Mouse (Mus musculus) monocyte, adult 5-6 weeks (primary cell): ENCODE data around the gene Tex45. TPM values are rescaled to one million over a fixed set of nuclear protein-coding genes. Genes with fewer than 3 reads are reported as not detected.

Experiments
- ATAC-seq: fragments of 153-309, 156-312 bp; replicated peaks from 2 replicates; pipeline ENCODE4 v1.8.0; 2017; ENCODE audit warnings: mild to moderate bottlenecking; ENCODE audit not compliant: low TSS enrichment, insufficient number of reproducible peaks, severe bottlenecking, poor library complexity, low FRiP score
- total RNA-seq: library from RNA; stranded (forward); fragments of 200-1000, 200-491, 200-594 nt; gene quantifications from 3 replicates; pipeline ENCODE4 v1.2.3, GENCODE M21; 2017

Gene Tex45
- total RNA-seq, 1 experiment from 2014 or later: 0.29 TPM

- ATAC-seq: peak; percentile 79
Observed at GRCm38 (mm10) chr8:3516450-3517116, 45.9 kb downstream of the Tex45 start.

DNA sequence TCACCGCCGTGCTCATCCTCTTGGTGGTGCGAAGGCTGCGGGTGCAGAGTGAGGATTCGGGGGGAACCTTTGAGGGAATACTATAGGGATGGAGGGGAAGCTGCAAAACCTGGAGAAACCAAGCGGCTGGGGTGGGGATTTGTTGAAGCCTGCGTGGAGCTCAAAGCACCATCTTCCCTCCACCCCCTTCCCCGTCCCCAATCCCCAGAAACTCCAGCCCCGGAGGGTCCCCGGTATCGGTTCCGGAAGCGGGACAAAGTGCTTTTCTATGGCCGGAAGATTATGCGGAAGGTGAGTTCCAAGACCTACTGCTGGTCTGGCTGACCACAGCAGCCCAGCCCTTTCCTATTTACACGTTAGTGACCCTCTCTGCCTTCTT lies 46.4 kb downstream of the Tex45 start:
- ATAC-seq: no peak

DNA sequence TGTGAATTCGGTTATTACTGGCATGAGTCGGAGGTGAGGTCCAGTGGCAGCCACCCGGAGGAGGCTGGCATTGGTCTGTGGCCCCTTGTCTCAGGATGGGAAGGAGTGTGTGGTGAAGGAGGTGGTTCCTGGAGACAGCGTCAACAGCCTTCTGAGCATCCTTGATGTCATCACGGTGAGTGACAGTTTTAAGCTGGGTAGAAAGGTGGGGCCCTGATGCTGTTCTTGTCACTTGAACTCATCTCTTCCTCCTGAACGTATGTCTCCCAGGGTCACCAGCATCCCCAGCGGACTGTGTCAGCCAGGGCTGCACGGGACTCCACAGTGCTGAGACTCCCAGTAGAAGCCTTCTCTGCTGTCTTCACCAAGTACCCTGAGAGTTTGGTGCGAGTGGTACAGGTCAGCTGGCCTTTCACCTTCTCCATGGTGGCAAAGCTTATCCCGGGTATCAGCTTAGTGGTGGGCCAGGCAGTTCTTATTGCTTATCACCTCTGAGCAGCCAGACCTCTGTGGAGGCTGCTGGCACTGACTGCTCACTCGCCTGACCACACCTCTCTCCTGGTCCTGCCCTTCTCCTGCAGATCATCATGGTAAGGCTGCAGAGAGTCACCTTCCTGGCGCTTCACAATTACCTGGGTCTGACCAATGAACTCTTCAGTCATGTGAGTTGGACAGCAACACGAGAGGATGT lies 51.5 kb downstream of the Tex45 start:
- no peak for ATAC-seq

DNA sequence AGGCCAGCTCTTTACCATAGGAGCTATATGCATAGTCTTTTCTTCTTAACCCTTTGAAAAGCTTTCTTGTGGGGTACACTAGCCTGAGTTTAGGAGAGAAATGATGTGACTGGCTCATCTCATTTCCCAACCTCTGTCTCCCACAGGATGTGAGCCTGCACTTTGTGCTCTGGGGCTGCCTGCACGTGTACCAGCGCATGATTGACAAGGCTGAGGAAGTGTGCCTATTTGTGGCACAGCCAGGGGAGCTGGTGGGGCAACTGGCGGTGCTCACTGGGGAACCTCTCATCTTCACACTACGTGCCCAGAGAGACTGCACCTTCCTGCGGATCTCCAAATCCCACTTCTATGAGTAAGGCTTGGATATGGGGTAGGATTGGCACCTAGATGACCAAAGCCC lies 60.2 kb downstream of the Tex45 start:
- ATAC-seq: no peak

GRCm38 (mm10) chr8:3531936-3532335 lies 61.3 kb downstream of the Tex45 start:
- ATAC-seq: no peak

- ATAC-seq: no peak
Observed at GRCm38 (mm10) chr8:3536053-3536841, 65.6 kb downstream of the Tex45 start.

Other genes starting within 250 kb of the Tex45 start
- 11.7 to 14.2 TPM (median 12.6 TPM) in 3 replicates for gene Insr, start 191.2 kb upstream of the Tex45 start, total RNA-seq
- gene A430078G23Rik, start 117.4 kb upstream of the Tex45 start, total RNA-seq: 62.9 to 119 TPM (median 81.1 TPM) in 3 replicates
- 44.8 to 134 TPM (median 53.5 TPM) in 3 replicates for gene Arhgef18, start 77.9 kb upstream of the Tex45 start, total RNA-seq
- 1.7 to 2.1 TPM in 2 of 3 replicates, not detected in the other for gene Pex11g, start 3.2 kb upstream of the Tex45 start, total RNA-seq
- 1.6 to 2.7 TPM (median 2.0 TPM) in 3 replicates for gene Zfp358, start 22.3 kb downstream of the Tex45 start, total RNA-seq
- gene Mcoln1, start 29.6 kb downstream of the Tex45 start, total RNA-seq: 46.3 to 51.3 TPM (median 48.3 TPM) in 3 replicates
- gene Pnpla6, start 44.5 kb downstream of the Tex45 start, total RNA-seq: 30.8 to 45.4 TPM (median 31.3 TPM) in 3 replicates
- gene C330021F23Rik, start 97.1 kb downstream of the Tex45 start, total RNA-seq: 2.3 TPM in 1 of 3 replicates, not detected in the others
- not detected in 3 replicates for gene Camsap3, start 116.4 kb downstream of the Tex45 start, total RNA-seq
- gene Xab2, start 150.5 kb downstream of the Tex45 start, total RNA-seq: 62.7 to 73.3 TPM (median 67.6 TPM) in 3 replicates
- gene Pet100, start 150.7 kb downstream of the Tex45 start, total RNA-seq: 127 to 142 TPM (median 131 TPM) in 3 replicates
- gene Pcp2, start 154.7 kb downstream of the Tex45 start, total RNA-seq: 0.67 to 0.96 TPM in 2 of 3 replicates, not detected in the other
- gene Stxbp2, start 160.1 kb downstream of the Tex45 start, total RNA-seq: 132 to 212 TPM (median 174 TPM) in 3 replicates
- not detected in 3 replicates for gene Retn, start 184.9 kb downstream of the Tex45 start, total RNA-seq
- gene Mcemp1, start 194.9 kb downstream of the Tex45 start, total RNA-seq: 40.4 to 71.1 TPM (median 68.4 TPM) in 3 replicates
- 4.3 to 4.9 TPM in 2 of 3 replicates, not detected in the other for gene Fcor, start 201.5 kb downstream of the Tex45 start, total RNA-seq
- 24.4 to 30.4 TPM (median 24.6 TPM) in 3 replicates for gene Trappc5, start 205.4 kb downstream of the Tex45 start, total RNA-seq
- gene Fcer2a, start 223.3 kb downstream of the Tex45 start, total RNA-seq: 11.4 to 16.0 TPM (median 11.7 TPM) in 3 replicates
- gene Clec4g, start 249.8 kb downstream of the Tex45 start, total RNA-seq: 1.2 to 1.5 TPM in 2 of 3 replicates, not detected in the other